Mouse (Mus musculus) olfactory bulb, adult 2 months (tissue): ENCODE data around the gene Gng3. TPM values are rescaled to one million over a fixed set of nuclear protein-coding genes. Genes with fewer than 3 reads are reported as not detected.
"Not testable (repeated sequence)": the region's sequence is repeated elsewhere in the genome, so short reads cannot be mapped to it uniquely, and the experiment has no call there.

Source experiments
- H3K27ac ChIP-seq: fragments of 200-500 bp; 2 replicates; pipeline ENCODE4 v1.5.1; 2012; ENCODE audit warnings: low read depth, low read length; ENCODE audit not compliant: insufficient read depth
- H3K4me1 ChIP-seq: fragments of 200-500 bp; 2 replicates; pipeline ENCODE4 v1.6.1; 2012; ENCODE audit warnings: low read length; ENCODE audit not compliant: control insufficient read depth, insufficient read depth
- H3K4me3 ChIP-seq: fragments of 200-500 bp; 2 replicates; pipeline ENCODE4 v1.5.1; 2012; ENCODE audit warnings: mild to moderate bottlenecking, low read depth, low read length, moderate library complexity; ENCODE audit not compliant: insufficient read depth
- CTCF ChIP-seq: fragments of 200-500 bp; IDR thresholded peaks from 2 replicates; pipeline ENCODE4 v1.5.1; 2012; ENCODE audit warnings: low read depth, mild to moderate bottlenecking, low read length, moderate library complexity; ENCODE audit not compliant: insufficient read depth
- POLR2A ChIP-seq: fragments of 200-500 bp; IDR thresholded peaks from 2 replicates; pipeline ENCODE4 v1.6.1; 2012; ENCODE audit warnings: mild to moderate bottlenecking, low read depth, low read length, moderate library complexity; ENCODE audit not compliant: insufficient read depth
- WGBS: fragments of 180-500 bp; shearing (Covaris S2); methylation state at CpG from one replicate; pipeline ENCODE4 v1.1.7; 2018; 5-methylcytosine and 5-hydroxymethylcytosine counted together
- polyA plus RNA-seq: library from polyadenylated mRNA; stranded (reverse); fragments of >200 nt; gene quantifications from 2 replicates; pipeline ENCODE4 v1.2.4, GENCODE M21; 2012; ENCODE audit warnings: low replicate concordance; ENCODE audit not compliant: missing spikeins, insufficient read depth, insufficient read length

Gene Gng3
- polyA plus RNA-seq, 1 experiment = not detected

GRCm38 (mm10) chr19:8871267-8872186, 32.5 kb upstream of the Gng3 start, which contains the start of gene Ubxn1:
Gene Ubxn1, plus strand, starts transcription at chr19:8871496.
- 1% methylated on average over 59 of the region's 59 CpGs for WGBS
- TF ChIP-seq POLR2A (peak; percentile 57; the same call in 1 of the 2 replicates), CTCF (no peak)
- Histone ChIP-seq H3K4me1 (peaks cover 4% of the 10 kb centered on the region), H3K27ac (peak within 1 kb of the TSS; percentile 57), H3K4me3 (peak within 1 kb of the TSS; percentile 96)

- no peak for TF ChIP-seq POLR2A
- no peak for TF ChIP-seq CTCF
- 38% methylated on average over 9 of the region's 9 CpGs for WGBS
- 0 out of 2 replicates have a peak overlapping the region, but pooled peaks have one; percentile 41 for H3K27ac ChIP-seq
Observed at GRCm38 (mm10) chr19:8870838-8871237, 31.8 kb upstream of the Gng3 start.

DNA sequence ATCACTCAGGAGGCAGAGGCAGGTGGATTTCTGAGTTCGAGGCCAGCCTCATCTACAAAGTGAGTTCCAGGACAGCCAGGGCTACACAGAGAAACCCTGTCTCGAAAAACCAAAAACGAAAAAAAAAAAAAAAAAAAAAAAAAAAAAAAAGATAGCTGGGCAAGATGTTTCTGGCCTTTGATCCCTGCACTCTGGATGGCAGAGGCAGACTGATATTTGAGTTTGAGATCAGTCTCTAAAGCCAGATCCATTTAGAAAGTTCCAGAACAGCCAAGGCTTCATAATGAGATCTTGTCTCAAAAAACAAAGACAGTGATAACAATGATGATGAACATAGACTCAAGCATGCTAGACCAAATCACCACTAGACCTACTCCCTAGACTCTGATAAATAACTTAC, 31.4 kb upstream of the Gng3 start:
- not testable (repeated sequence) for H3K27ac ChIP-seq, H3K4me1 ChIP-seq, H3K4me3 ChIP-seq
- 72% methylated on average over 3 of the region's 3 CpGs for WGBS

More at GRCm38 (mm10) chr19:8870838-8871237, 31.8 kb upstream of the Gng3 start:
- peaks cover 4% of the 10 kb centered on the region for H3K4me1 ChIP-seq
- H3K4me3 ChIP-seq = peak overlapping the region; percentile 96

GRCm38 (mm10) chr19:8864265-8864664, 25.3 kb upstream of the Gng3 start:
- Histone ChIP-seq H3K4me1 (no peaks in the 10 kb centered on the region), H3K4me3 (no peak overlapping the region), H3K27ac (no peak overlapping the region)
- WGBS = 71% methylated on average over 6 of the region's 6 CpGs
- no peak for TF ChIP-seq CTCF
- no peak for TF ChIP-seq POLR2A

- no peaks in the 10 kb centered on the region for H3K4me1 ChIP-seq
- H3K4me3 ChIP-seq = no peak overlapping the region
- no peak overlapping the region for H3K27ac ChIP-seq
- 28% methylated on average over 1 of the region's 1 CpGs for WGBS
- TF ChIP-seq CTCF = no peak
- no peak for TF ChIP-seq POLR2A
Observed at GRCm38 (mm10) chr19:8859018-8859417, 20.0 kb upstream of the Gng3 start.

- no peak overlapping the region for H3K4me3 ChIP-seq
- 39% methylated on average over 4 of the region's 4 CpGs for WGBS
- H3K4me1 ChIP-seq = no peaks in the 10 kb centered on the region
- H3K27ac ChIP-seq = no peak overlapping the region
- no peak for TF ChIP-seq POLR2A
- no peak for TF ChIP-seq CTCF
Observed at GRCm38 (mm10) chr19:8857689-8858088, 18.7 kb upstream of the Gng3 start.

DNA sequence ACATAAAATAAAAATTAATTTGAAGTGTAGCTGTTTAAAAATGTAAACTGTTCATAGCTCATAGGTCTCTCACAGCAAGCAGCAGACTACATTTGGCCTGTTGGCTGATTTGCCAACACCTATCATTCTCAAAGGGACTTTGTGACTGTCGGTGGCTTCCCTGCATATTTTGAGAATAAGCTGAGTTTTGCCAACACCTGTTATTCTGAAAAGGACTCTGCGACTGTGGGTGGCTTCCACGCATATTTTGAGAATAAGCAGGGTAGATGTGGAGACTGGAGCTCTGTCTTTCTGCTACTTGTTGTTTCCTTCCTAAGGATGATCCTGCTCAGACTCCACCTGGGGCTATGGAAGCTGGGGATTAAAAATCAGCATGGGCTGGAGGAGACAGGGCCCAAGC, 14.1 kb upstream of the Gng3 start:
- 80% methylated on average over 3 of the region's 3 CpGs for WGBS
- TF ChIP-seq POLR2A (no peak), CTCF (no peak)
- Histone ChIP-seq H3K4me1 (peaks cover 11% of the 10 kb centered on the region), H3K27ac (no peak overlapping the region), H3K4me3 (no peak overlapping the region)

- Histone ChIP-seq H3K4me1 (peaks cover 11% of the 10 kb centered on the region), H3K27ac (no peak overlapping the region), H3K4me3 (no peak overlapping the region)
- WGBS = 59% methylated on average over 10 of the region's 10 CpGs
- TF ChIP-seq CTCF (no peak), POLR2A (no peak)
Observed at GRCm38 (mm10) chr19:8852236-8852928, 13.4 kb upstream of the Gng3 start.

DNA sequence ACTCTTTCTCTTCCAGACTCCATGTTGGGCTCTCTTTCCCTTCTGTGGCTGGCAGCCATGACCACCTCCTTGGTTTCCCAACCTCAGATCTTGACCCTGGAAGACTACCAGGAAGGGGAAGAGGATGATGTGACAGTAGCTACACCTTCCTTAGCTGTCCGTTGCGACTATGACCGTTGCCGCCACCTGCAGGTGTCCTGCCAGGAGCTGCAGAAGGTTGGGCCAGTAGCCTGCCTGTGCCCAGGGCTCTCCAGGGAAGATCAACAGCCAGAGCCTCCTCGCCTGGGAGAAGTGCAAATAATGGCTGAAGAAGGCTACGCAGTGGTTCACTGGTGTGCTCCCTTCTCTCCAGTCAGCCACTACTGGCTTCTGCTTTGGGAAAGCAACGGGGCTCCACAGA, 12.6 kb upstream of the Gng3 start:
- 63% methylated on average over 7 of the region's 7 CpGs for WGBS
- peaks cover 11% of the 10 kb centered on the region for H3K4me1 ChIP-seq
- H3K4me3 ChIP-seq = no peak overlapping the region
- TF ChIP-seq POLR2A = no peak
- no peak for TF ChIP-seq CTCF
- H3K27ac ChIP-seq = no peak overlapping the region
